Mouse (Mus musculus) naive thymus-derived CD4-positive, alpha-beta T cell, adult 2 months (primary cell): ENCODE data around the gene Aftph.

Experiments
- DNase-seq: peaks from one replicate; pipeline ENCODE4 v3.0.0-alpha.2; 2011; ENCODE audit warnings: low read depth

Aftph gene

GRCm38 (mm10) chr11:20728044-20728443 lies 13.3 kb downstream of the Aftph start:
- DNase-seq, result no peak

- DNase-seq, result no peak
These were observed 17.8 kb downstream of the Aftph start for GRCm38 (mm10) chr11:20723572-20723971.

GRCm38 (mm10) chr11:20712068-20712671 lies 29.2 kb downstream of the Aftph start:
- DNase-seq, result no peak

GRCm38 (mm10) chr11:20691000-20691399 lies 50.4 kb downstream of the Aftph start:
- peak; percentile 82 for DNase-seq

GRCm38 (mm10) chr11:20681679-20682078 lies 59.7 kb downstream of the Aftph start:
- DNase-seq, result no peak

- no peak for DNase-seq
These were observed 60.6 kb downstream of the Aftph start for GRCm38 (mm10) chr11:20680781-20681180.

- no peak for DNase-seq
These were observed 62.0 kb downstream of the Aftph start for GRCm38 (mm10) chr11:20679396-20679795.

GRCm38 (mm10) chr11:20672513-20672912 lies 68.9 kb downstream of the Aftph start:
- no peak for DNase-seq

GRCm38 (mm10) chr11:20671789-20672392 lies 69.5 kb downstream of the Aftph start:
- DNase-seq, result no peak

GRCm38 (mm10) chr11:20664878-20665277 lies 76.5 kb downstream of the Aftph start:
- DNase-seq, result no peak

GRCm38 (mm10) chr11:20663580-20664198 lies 77.7 kb downstream of the Aftph start:
- no peak for DNase-seq

GRCm38 (mm10) chr11:20662811-20663210 lies 78.6 kb downstream of the Aftph start:
- DNase-seq, result no peak

- DNase-seq, result peak; percentile 70
These were observed 79.7 kb downstream of the Aftph start for GRCm38 (mm10) chr11:20661652-20662051.

- DNase-seq, result no peak
These were observed 81.0 kb downstream of the Aftph start for GRCm38 (mm10) chr11:20660111-20661097.

- no peak for DNase-seq
These were observed 82.3 kb downstream of the Aftph start for GRCm38 (mm10) chr11:20659094-20659493.

GRCm38 (mm10) chr11:20656711-20657057 lies 84.7 kb downstream of the Aftph start:
- no peak for DNase-seq

GRCm38 (mm10) chr11:20655795-20656710 lies 85.3 kb downstream of the Aftph start:
- no peak for DNase-seq

- no peak for DNase-seq
These were observed 90.2 kb downstream of the Aftph start for GRCm38 (mm10) chr11:20651166-20651565.

- no peak for DNase-seq
These were observed 91.3 kb downstream of the Aftph start for GRCm38 (mm10) chr11:20650006-20650639.

- DNase-seq, result no peak
These were observed 91.9 kb downstream of the Aftph start for GRCm38 (mm10) chr11:20649477-20649876.
